Mouse (Mus musculus): ENCODE results near the gene Ago3. TPM values are rescaled to one million over a fixed set of nuclear protein-coding genes. Genes with fewer than 3 reads are reported as not detected.
A peak's percentile ranks its signal among the peaks of the same experiment; 100 is the strongest.

Gene Ago3
- polyA plus RNA-seq, 1 experiment from 2014 or later: 18.5 TPM

DNA sequence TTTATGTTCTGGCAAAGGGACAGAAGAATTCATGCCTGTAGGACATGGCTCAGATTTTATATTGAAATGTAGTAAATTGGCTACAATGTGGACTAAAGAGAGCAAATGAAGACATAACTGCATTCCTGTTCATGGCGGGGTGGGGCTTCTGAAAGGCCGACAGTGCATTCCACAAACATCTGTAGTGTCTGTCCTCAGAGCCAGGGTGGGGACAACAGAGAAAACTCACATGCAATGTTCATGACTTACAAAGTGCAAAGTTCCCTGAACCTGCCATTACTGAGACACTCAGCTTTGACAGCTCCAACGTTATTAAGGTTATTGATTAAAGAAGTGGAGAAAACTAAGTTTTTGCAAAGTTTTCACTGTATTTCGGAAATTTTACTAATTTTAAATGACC, 85.9 kb downstream of the Ago3 start:
- Histone ChIP-seq H3K27ac (no peak overlapping the region), H3K4me1 (peaks cover 8% of the 10 kb centered on the region), H3K36me3 (peaks cover 28% of the 10 kb centered on the region), H3K9me3 (replicated peaks) (no peaks in the 10 kb centered on the region), H3K4me3 (no peak overlapping the region), H3K27me3 (ENCODE audit: low read depth, poor library complexity, severe bottlenecking) (no peaks in the 10 kb centered on the region)
- no peak for DNase-seq (ENCODE audit: low spot score)
- 85% methylated on average over 4 of the region's 4 CpGs for whole genome bisulfite sequencing

DNA sequence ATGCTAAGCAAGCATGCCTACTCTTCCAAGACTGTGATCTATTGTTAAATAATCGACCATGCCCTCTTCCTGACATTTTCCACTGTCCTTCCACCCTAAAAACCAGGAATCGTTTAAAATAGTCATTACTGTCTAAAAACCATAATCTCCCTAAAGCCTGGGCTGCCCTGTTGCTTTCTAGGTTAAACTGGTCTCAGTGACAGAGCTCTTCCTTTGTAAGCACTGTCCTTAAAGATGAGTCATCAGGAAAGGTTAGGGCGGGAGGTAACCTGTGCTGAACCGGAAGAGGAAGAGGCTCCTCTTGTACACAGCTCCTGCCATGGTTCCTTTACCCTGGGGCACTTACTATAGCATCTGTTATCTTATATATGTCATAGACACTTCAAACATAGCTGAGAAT, 89.9 kb downstream of the Ago3 start:
- Histone ChIP-seq H3K27ac (no peak overlapping the region), H3K4me1 (peaks cover 14% of the 10 kb centered on the region), H3K27me3 (ENCODE audit: low read depth, poor library complexity, severe bottlenecking) (no peaks in the 10 kb centered on the region), H3K4me3 (no peak overlapping the region), H3K36me3 (peaks cover 5% of the 10 kb centered on the region; the same call in 1 of the 2 replicates), H3K9me3 (replicated peaks) (no peaks in the 10 kb centered on the region)
- 69% methylated on average over 4 of the region's 4 CpGs for WGBS
- DNase-seq (ENCODE audit: low spot score): no peak

DNA sequence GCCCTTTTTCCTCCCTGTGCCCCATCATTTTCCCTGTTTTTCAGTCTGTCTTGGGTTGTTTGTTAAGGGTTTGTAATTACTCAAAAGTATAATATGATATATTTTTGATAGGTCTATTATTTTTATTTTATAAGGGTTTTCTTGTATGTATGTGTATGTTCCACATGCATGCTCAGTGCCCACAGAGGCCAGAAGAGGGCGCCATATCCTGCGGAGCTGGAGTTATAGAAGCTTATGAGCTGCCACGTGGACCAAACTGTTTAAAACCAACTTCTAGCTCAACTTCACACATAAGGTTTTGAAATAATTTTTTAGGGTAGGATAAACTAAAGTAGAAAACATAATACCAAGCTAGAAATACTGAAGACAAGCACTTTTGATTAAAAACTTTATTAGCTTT, 97.0 kb downstream of the Ago3 start:
- WGBS: 47% methylated on average over 3 of the region's 3 CpGs
- no peak for DNase-seq (ENCODE audit: low spot score)
- peaks cover 10% of the 10 kb centered on the region for H3K4me1 ChIP-seq
- no peak overlapping the region for H3K4me3 ChIP-seq
- no peaks in the 10 kb centered on the region for H3K36me3 ChIP-seq
- no peaks in the 10 kb centered on the region for H3K27me3 ChIP-seq (ENCODE audit: low read depth, poor library complexity, severe bottlenecking)
- no peak overlapping the region for H3K27ac ChIP-seq
- no peaks in the 10 kb centered on the region for H3K9me3 ChIP-seq (replicated peaks)

DNA sequence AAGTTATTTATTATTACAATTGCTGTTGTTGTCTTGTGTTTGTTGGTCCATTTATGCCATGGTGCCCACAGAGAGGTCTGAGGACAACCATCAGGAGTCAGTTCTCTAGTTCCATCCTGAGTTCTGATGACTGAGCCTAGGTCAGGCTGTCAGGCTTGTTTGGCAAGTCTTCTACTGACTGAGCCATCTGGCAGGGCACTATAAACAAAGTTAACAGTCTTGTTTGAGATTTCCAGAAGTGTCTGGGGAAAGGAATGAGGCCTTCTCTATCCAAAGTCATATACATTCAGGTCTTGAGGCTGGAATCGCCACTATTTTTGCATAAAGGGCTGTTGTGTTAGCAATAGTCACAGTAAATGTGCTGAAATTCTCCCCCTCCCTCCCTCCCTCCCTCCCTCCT, 97.6 kb downstream of the Ago3 start:
- Histone ChIP-seq H3K4me3 (no peak overlapping the region), H3K36me3 (no peaks in the 10 kb centered on the region), H3K27me3 (ENCODE audit: low read depth, poor library complexity, severe bottlenecking) (no peaks in the 10 kb centered on the region), H3K9me3 (replicated peaks) (no peaks in the 10 kb centered on the region), H3K27ac (no peak overlapping the region), H3K4me1 (peaks cover 10% of the 10 kb centered on the region)
- 78% methylated on average over 1 of the region's 1 CpGs for WGBS
- DNase-seq (ENCODE audit: low spot score): no peak

DNA sequence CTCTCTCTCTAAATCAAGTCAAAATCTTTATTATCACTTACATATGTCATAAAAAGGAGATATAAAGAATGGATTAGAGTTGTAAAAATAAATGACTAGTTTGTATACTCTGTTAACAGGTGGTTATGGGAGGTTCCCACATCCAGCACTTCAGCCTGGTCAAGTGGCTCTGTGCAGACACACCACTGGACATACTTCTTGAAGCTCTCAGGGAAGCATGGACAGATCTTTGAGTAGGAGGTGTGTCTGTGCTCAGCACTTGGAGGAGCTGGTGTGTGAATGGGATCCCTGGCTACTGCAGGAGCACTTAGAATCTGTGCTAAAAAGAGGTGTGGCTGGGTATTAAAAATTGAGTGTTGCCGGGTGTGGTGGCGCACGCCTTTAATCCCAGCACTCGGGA, 99.1 kb downstream of the Ago3 start:
- WGBS: 89% methylated on average over 4 of the region's 4 CpGs
- no peak overlapping the region for H3K4me3 ChIP-seq
- peaks cover 13% of the 10 kb centered on the region for H3K4me1 ChIP-seq
- H3K27ac ChIP-seq: no peak overlapping the region
- H3K36me3 ChIP-seq: no peaks in the 10 kb centered on the region
- H3K27me3 ChIP-seq (ENCODE audit: low read depth, poor library complexity, severe bottlenecking): peaks cover 11% of the 10 kb centered on the region
- H3K9me3 ChIP-seq (replicated peaks): no peaks in the 10 kb centered on the region
- no peak for DNase-seq (ENCODE audit: low spot score)

DNA sequence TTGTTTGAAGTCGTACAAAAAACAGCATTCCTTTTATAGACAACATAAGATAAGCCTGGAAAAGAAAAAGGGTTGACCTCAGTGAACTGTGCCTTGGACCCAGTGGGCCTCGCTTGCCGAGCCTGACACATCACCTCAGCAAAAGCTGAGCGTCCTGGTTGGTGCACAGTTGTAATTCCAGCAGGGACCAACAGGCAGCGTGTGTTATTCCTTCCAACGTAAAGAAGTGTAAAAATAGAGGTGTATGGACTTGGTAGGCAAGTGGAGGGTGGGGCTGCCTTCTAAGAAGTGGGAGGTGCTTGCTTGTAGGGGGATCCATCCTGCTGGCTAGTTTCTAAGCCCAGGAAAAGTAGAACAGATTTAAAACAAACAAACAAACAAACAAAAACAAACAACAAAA, 103.3 kb downstream of the Ago3 start:
- no peak for DNase-seq (ENCODE audit: low spot score)

DNA sequence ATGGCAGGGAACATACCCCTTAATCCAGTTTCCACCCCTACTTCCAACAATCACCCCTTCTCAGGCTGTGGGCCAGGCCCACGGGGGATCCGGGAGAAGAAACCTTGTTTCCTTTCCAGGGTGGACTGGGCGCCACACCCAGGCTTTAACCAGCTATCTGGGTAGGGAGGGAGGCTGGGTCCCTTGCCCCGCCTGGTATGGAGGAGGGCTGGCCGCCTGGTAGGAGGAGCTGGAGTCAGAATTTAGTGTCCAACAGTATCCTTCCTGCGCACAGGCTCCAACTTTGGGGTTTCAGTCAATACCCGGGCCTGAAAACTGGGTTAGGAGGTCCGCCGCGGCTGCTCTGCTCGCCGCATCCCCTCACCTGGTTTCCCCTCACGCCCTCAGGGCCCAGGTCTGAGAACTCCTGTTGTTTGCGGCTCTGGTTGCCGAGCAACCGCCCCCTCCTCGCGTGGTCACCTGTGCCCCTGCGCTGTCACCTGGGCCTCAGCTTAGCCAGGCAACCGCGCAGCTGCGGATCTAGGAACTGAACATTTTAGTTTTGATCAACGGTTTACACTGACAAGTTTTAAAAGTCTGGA, 104.0 kb downstream of the Ago3 start, which contains the start of gene Tekt2:
Gene Tekt2 (minus strand): TSS at position 408 of the 581 bp plus-strand sequence.
- Histone ChIP-seq H3K27ac (no peak within 1 kb of the TSS), H3K36me3 (no peaks in the 10 kb centered on the region), H3K27me3 (ENCODE audit: low read depth, poor library complexity, severe bottlenecking) (peaks cover 45% of the 10 kb centered on the region), H3K4me3 (peak within 1 kb of the TSS; percentile 17), H3K9me3 (replicated peaks) (no peaks in the 10 kb centered on the region), H3K4me1 (peaks cover 20% of the 10 kb centered on the region)
- no peak for DNase-seq (ENCODE audit: low spot score)
- WGBS: 7% methylated on average over 23 of the region's 23 CpGs

More for the DNA sequence above, 103.3 kb downstream of the Ago3 start:
- H3K27ac ChIP-seq: no peak overlapping the region
- H3K9me3 ChIP-seq (replicated peaks): no peaks in the 10 kb centered on the region
- H3K36me3 ChIP-seq: no peaks in the 10 kb centered on the region
- H3K4me1 ChIP-seq: peaks cover 15% of the 10 kb centered on the region
- WGBS: 24% methylated on average over 6 of the region's 6 CpGs
- H3K27me3 ChIP-seq (ENCODE audit: low read depth, poor library complexity, severe bottlenecking): peaks cover 45% of the 10 kb centered on the region
- no peak overlapping the region for H3K4me3 ChIP-seq

DNA sequence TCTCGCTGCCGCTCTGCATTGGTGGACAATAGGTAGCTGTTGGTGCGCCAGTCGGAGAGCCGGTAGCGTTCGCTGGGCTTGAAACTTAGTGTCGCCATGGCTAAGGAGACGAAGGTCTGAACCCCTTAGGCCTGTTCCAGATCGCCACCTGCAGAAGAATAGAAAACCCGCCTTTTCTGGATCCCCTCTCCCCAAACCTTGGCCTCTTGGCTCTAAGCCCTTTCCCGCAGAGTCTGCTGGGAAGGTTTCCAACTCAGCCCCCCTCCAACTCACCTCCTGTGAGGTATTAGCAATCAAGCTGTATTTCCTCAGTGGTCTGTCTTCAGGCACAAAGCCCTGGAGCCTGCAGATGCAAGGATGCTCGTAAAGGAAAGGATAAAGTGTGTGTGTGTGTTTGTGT, 104.5 kb downstream of the Ago3 start:
- Histone ChIP-seq H3K36me3 (peaks cover under 1% of the 10 kb centered on the region; the same call in 1 of the 2 replicates), H3K27me3 (ENCODE audit: low read depth, poor library complexity, severe bottlenecking) (peaks cover 45% of the 10 kb centered on the region), H3K27ac (no peak overlapping the region), H3K9me3 (replicated peaks) (no peaks in the 10 kb centered on the region), H3K4me3 (peak overlapping the region; percentile 17; the same call in 1 of the 2 replicates), H3K4me1 (peaks cover 23% of the 10 kb centered on the region)
- 25% methylated on average over 13 of the region's 13 CpGs for WGBS
- peak; percentile 31 for DNase-seq (ENCODE audit: low spot score)

DNA sequence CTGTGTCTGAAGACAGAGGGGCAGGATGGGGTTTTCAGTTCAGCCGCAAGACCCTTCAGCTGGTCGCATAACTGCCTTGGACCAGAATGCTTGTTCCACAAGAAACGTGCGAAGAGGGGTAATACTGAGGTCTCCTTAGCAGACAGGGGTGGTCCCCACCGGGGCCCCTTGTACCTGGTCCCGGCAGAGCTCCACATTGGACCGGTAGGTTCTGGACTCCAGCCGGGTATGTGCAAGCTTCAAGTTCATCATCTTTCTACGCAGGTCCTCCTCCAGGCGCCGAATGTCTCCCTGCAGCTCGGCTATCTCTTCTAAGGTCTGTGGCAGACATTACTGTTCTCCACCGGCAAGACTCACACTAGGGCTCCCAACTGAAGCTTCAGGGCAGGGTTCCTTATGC, 106.7 kb downstream of the Ago3 start:
- no peak for DNase-seq (ENCODE audit: low spot score)
- Histone ChIP-seq H3K36me3 (peaks cover 23% of the 10 kb centered on the region), H3K4me3 (no peak overlapping the region), H3K9me3 (replicated peaks) (no peaks in the 10 kb centered on the region), H3K4me1 (peaks cover 23% of the 10 kb centered on the region), H3K27me3 (ENCODE audit: low read depth, poor library complexity, severe bottlenecking) (peaks cover 45% of the 10 kb centered on the region), H3K27ac (no peak overlapping the region)
- WGBS: 93% methylated on average over 13 of the region's 13 CpGs

DNA sequence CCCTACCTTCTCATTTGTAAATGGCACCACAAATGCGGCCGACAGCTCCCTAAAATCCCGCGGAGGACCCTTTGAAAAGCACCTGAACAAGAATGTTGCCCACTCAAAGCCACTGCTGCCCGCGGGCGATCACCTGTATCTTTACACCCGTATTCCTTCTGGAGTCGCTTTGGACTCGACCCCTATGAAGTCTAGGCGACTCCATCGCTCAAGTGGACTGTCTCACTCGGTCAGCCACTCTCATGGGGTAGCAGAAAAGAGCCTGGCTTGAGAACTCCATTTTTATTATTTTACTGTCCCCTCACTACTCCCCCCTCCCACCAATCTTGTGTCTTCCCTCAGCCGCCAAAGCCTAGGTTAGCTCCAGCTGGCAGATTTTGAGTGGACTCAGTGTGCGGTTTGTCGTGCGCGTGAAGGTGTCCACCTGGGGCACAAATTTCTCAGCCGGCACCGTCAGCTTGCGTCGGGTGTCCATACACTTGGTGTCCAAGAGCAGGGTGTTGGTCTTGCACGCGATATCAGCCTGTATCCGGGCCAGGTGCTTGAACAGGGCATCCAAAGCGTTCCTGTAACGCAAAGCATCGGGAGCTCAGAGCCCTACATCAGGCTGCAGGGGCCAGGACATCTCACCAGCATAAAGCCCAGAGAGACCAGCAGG, 107.4 kb downstream of the Ago3 start:
- Histone ChIP-seq H3K9me3 (replicated peaks) (no peaks in the 10 kb centered on the region), H3K4me3 (peak overlapping the region; percentile 83), H3K27ac (peak overlapping the region; percentile 91; the same call in 1 of the 2 replicates), H3K4me1 (peaks cover 23% of the 10 kb centered on the region), H3K27me3 (ENCODE audit: low read depth, poor library complexity, severe bottlenecking) (peaks cover 45% of the 10 kb centered on the region), H3K36me3 (peaks cover 30% of the 10 kb centered on the region)
- WGBS: 53% methylated on average over 28 of the region's 28 CpGs
- no peak for DNase-seq (ENCODE audit: low spot score)

DNA sequence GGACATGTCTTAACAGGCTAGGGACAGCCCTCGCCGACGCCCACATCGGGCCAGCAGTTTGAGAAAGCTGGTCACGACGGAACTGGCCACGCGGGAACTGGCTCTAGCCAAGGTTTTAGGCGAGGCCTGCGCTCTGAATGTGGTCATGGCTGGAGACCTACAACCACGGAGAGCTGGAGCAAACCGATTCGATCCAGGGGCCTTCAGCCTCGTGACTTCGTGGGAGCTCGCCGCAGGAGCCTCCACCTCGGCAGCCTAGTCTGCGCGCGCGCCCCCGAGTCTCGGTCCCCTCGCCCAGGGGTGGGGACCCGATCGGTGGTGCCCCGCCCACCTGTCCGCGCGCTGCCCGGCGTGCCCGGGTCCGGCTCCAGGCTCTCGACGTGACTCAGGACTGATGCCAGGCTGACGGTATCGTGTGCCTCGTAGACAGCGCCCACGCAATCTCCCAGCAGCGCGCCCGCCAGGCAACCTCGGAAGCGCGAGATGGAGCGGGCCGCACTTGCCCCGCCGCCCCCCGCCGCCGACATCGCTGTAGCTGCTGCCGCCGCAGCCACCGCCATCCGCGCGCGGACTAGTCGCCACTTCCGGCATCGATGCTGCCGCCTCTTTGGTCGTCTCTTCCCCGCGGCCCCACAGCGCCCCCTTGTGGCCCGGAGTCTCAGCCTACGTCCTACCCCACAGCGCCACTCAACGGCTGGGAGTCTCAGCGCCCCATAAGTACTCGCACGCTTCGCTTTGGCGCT, 108.1 kb downstream of the Ago3 start, which contains the start of gene Adprhl2:
Gene Adprhl2 (minus strand): TSS at position 593 of the 743 bp plus-strand sequence.
- peak within 1 kb of the TSS; percentile 91 for H3K27ac ChIP-seq
- no peaks in the 10 kb centered on the region for H3K9me3 ChIP-seq (replicated peaks)
- peak within 1 kb of the TSS; percentile 83 for H3K4me3 ChIP-seq
- DNase-seq (ENCODE audit: low spot score): peak; percentile 100
- 1% methylated on average over 80 of the region's 80 CpGs for whole genome bisulfite sequencing
- H3K27me3 ChIP-seq (ENCODE audit: low read depth, poor library complexity, severe bottlenecking): peaks cover 42% of the 10 kb centered on the region
- H3K36me3 ChIP-seq: peaks cover 37% of the 10 kb centered on the region
- peaks cover 23% of the 10 kb centered on the region for H3K4me1 ChIP-seq

DNA sequence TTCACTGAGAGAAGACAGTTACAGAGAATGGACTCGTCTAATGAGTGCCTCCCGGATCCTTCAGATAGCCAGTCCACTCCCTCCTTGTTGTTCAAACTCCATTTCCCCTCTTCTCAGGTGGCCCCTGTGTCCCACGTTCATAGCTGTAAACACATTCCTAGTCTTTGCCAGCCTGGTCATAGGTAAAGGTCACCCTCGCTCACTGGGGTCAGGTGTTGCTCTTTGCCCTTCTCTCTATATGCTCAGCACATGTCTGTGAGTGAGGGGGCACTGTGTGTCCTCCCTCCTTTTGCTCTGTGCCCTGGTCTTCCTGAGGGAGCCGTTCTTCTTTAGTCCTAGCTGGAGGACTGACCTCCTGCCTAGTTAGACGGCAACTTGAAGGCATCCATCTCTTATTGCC, 109.5 kb downstream of the Ago3 start:
- Histone ChIP-seq H3K4me1 (peaks cover 14% of the 10 kb centered on the region), H3K27me3 (ENCODE audit: low read depth, poor library complexity, severe bottlenecking) (peaks cover 29% of the 10 kb centered on the region), H3K27ac (no peak overlapping the region), H3K4me3 (no peak overlapping the region), H3K36me3 (peaks cover 52% of the 10 kb centered on the region), H3K9me3 (replicated peaks) (no peaks in the 10 kb centered on the region)
- DNase-seq (ENCODE audit: low spot score): no peak
- 93% methylated on average over 6 of the region's 6 CpGs for WGBS

DNA sequence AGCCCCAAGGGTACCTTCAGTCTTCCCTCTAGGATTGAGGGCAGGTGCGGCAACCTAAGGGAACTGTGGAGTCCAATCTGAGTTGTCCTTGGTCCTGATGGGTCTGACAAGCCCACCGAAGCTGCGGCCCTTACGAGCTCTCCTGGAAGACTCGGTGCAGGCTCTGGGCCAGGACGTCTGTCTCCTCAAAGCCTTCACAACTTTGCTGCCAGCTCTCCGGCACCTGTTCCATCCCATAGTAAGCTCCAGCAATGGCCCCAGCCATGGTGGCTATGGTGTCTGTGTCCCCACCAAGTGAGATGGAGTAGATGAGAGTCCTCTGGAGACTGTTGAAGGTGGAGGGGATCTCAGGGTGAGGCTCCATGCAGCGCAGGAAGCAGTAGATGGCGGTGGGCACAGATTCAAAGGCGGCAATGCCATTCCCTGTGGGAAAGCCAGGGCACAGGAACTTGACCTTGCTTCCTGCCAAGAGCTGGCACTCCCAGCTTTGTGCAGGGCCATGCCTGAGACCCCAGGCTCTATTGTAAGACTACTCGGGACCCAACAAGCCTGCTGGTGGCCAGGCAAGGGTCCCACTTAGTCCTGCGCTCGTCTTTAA, 112.8 kb downstream of the Ago3 start:
- no peaks in the 10 kb centered on the region for H3K27me3 ChIP-seq (ENCODE audit: low read depth, poor library complexity, severe bottlenecking)
- DNase-seq (ENCODE audit: low spot score): no peak
- no peak overlapping the region for H3K4me3 ChIP-seq
- peaks cover 27% of the 10 kb centered on the region for H3K4me1 ChIP-seq
- H3K36me3 ChIP-seq: peaks cover 59% of the 10 kb centered on the region
- WGBS: 92% methylated on average over 13 of the region's 13 CpGs
- H3K9me3 ChIP-seq (replicated peaks): no peaks in the 10 kb centered on the region
- H3K27ac ChIP-seq: no peak overlapping the region
